Mouse (Mus musculus): Measurements from ENCODE around the gene Plekhm1. TPM values are rescaled to one million over a fixed set of nuclear protein-coding genes. Genes with fewer than 3 reads are reported as not detected.
"Not testable (repeated sequence)": the region's sequence is repeated elsewhere in the genome, so short reads cannot be mapped to it uniquely, and the experiment has no call there.

Gene Plekhm1
- polyA plus RNA-seq, 1 experiment: 16.5 TPM

DNA sequence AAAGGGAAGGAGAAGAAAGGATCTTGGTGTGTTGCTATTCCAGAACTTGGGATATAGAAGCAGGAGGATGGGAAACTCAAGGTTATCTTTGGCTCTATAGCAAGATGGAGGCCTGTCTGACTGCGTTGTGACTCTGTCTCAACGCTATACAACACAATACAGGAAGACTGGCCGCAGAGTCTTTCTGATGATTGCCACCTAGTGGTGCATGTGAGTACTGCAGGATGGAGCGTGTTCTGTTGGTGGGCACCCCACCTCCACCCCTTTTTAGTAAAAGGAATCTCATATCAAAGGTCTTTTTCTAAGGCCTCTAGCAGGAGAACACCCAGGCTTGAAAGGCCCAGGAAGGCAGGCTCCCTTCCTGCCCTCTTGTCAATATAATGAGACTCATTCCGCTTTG, 85.5 kb downstream of the Plekhm1 start:
- H3K4me3 ChIP-seq (ENCODE audit: insufficient read depth, low read length): no peak overlapping the region
- TF ChIP-seq CTCF (IDR thresholded peaks at IDR 0.05; ENCODE audit: extremely low read depth, insufficient read depth, low read length): peak; percentile 90
- TF ChIP-seq POLR2A (IDR thresholded peaks at IDR 0.05; ENCODE audit: extremely low read depth, insufficient read depth, low read length): no peak
- H3K27ac ChIP-seq (ENCODE audit: insufficient read depth, low read length): no peak overlapping the region
- no peaks in the 10 kb centered on the region for H3K4me1 ChIP-seq (ENCODE audit: control insufficient read depth, insufficient read depth, low read length)

DNA sequence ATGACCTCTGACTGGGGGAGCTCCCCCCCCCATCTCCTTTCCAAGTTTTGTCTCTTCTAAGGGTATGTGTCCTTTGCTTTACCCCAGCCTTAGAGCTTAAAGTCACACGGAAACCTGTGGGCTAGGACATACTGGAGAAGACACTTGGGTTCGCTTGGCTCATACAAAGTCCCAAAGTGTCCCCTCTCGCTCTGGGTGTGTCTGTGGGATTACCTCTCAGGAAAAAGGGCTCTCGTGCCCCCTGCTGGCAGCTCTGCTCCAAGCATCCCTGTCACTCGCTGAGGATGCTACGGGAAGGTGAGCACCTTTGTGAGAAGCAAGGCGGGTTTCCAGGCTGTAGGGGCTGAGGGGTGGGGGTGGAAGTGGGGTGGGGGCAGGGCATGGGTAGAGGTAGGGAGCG, 87.3 kb downstream of the Plekhm1 start:
- no peak overlapping the region for H3K4me3 ChIP-seq (ENCODE audit: insufficient read depth, low read length)
- no peak overlapping the region for H3K27ac ChIP-seq (ENCODE audit: insufficient read depth, low read length)
- H3K4me1 ChIP-seq (ENCODE audit: control insufficient read depth, insufficient read depth, low read length): no peaks in the 10 kb centered on the region
- peak; percentile 84 for TF ChIP-seq CTCF (IDR thresholded peaks at IDR 0.05; ENCODE audit: extremely low read depth, insufficient read depth, low read length)
- TF ChIP-seq POLR2A (IDR thresholded peaks at IDR 0.05; ENCODE audit: extremely low read depth, insufficient read depth, low read length): no peak

DNA sequence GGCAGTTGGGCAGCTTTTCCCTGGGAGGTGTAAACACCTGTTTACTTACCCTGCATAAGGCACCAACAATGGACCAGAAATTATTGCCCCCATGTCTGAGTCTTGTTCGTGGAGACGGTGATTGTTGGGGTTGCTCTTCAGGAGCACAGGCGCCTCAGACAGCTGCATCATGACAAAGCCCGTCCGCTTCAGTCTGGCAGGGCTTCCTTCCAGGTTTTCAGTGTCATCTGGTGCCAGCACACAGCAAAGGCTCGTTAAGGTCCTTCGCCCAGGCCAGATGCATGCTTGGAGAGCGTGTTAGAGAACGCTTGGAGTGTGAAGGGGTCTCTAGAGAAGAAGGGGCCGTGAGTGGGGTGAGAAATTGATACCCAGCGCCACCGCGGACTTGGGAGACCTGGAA, 87.8 kb downstream of the Plekhm1 start:
- no peaks in the 10 kb centered on the region for H3K4me1 ChIP-seq (ENCODE audit: control insufficient read depth, insufficient read depth, low read length)
- H3K27ac ChIP-seq (ENCODE audit: insufficient read depth, low read length): no peak overlapping the region
- H3K4me3 ChIP-seq (ENCODE audit: insufficient read depth, low read length): no peak overlapping the region
- TF ChIP-seq POLR2A (IDR thresholded peaks at IDR 0.05; ENCODE audit: extremely low read depth, insufficient read depth, low read length) (no peak), CTCF (IDR thresholded peaks at IDR 0.05; ENCODE audit: extremely low read depth, insufficient read depth, low read length) (no peak)

DNA sequence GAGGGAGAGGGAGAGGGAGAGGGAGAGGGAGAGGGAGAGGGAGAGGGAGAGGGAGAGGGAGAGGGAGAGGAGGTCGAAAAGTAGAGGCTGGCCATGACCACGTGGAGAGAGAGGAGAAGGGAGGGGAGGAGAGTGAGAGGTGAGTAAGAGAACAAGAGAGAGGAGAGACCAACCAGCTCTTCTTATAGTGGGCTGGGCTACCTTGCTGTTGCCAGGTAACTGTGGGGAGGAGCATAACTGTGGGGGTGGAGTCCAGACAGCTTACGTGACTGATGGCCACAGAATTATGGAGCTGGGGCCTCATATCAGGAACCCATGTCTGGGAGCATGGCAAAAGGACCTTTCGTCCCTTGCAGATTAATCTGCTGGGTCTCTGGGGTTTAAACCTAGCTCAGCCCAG, 89.7 kb downstream of the Plekhm1 start:
- not testable (repeated sequence) for H3K27ac ChIP-seq (ENCODE audit: insufficient read depth, low read length); H3K4me3 ChIP-seq (ENCODE audit: insufficient read depth, low read length); H3K4me1 ChIP-seq (ENCODE audit: control insufficient read depth, insufficient read depth, low read length)

- Histone ChIP-seq H3K4me3 (ENCODE audit: insufficient read depth, low read length) (no peak overlapping the region), H3K27ac (ENCODE audit: insufficient read depth, low read length) (no peak overlapping the region), H3K4me1 (ENCODE audit: control insufficient read depth, insufficient read depth, low read length) (no peaks in the 10 kb centered on the region)
- TF ChIP-seq CTCF (IDR thresholded peaks at IDR 0.05; ENCODE audit: extremely low read depth, insufficient read depth, low read length) (no peak), POLR2A (IDR thresholded peaks at IDR 0.05; ENCODE audit: extremely low read depth, insufficient read depth, low read length) (no peak)
These were observed 91.8 kb downstream of the Plekhm1 start for GRCm38 (mm10) chr11:103320646-103321045.

DNA sequence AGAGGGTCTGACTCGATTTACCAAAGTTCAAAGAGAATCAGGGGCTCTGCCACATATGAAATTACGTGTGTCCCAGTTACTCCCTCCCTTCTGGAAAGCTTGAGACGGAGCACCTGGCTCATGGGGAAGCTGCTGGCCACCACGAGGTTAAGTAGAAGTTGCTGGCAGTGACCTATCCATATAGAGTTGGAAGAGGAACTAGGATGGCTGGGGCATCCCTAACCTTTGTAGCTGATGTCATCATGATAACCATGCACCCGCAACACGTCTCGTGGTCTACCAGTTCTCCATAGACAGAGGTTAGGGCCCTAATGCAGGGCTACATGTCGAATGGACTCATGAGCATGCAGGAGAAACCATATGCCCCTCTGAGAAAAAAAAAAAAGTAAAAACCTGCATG, 92.3 kb downstream of the Plekhm1 start:
- H3K27ac ChIP-seq (ENCODE audit: insufficient read depth, low read length): no peak overlapping the region
- no peaks in the 10 kb centered on the region for H3K4me1 ChIP-seq (ENCODE audit: control insufficient read depth, insufficient read depth, low read length)
- TF ChIP-seq CTCF (IDR thresholded peaks at IDR 0.05; ENCODE audit: extremely low read depth, insufficient read depth, low read length) (no peak), POLR2A (IDR thresholded peaks at IDR 0.05; ENCODE audit: extremely low read depth, insufficient read depth, low read length) (no peak)
- H3K4me3 ChIP-seq (ENCODE audit: insufficient read depth, low read length): no peak overlapping the region

GRCm38 (mm10) chr11:103318042-103318441, 94.4 kb downstream of the Plekhm1 start:
- TF ChIP-seq POLR2A (IDR thresholded peaks at IDR 0.05; ENCODE audit: extremely low read depth, insufficient read depth, low read length) (no peak), CTCF (IDR thresholded peaks at IDR 0.05; ENCODE audit: extremely low read depth, insufficient read depth, low read length) (no peak)
- H3K4me3 ChIP-seq (ENCODE audit: insufficient read depth, low read length): no peak overlapping the region

DNA sequence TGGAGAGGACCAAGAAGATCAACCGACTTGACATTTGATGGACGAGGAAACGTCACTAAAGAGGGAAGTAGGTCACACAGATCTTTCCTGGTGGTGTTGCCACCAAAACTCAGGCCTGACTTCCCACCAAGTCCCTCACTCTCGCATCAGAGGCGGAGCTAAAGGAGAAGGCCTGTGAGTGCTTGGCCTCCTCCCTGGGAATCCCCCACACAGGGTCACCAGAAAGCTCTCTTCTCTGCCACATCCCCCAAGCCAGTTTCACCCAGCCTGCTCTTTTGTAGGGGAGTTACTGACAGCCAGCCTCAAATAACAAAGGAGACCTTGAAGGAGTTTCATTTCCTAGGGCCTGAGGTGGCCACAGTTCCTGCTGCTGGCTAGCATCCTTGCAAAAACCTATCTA, 97.1 kb downstream of the Plekhm1 start:
- TF ChIP-seq POLR2A (IDR thresholded peaks at IDR 0.05; ENCODE audit: extremely low read depth, insufficient read depth, low read length): no peak
- no peak for TF ChIP-seq CTCF (IDR thresholded peaks at IDR 0.05; ENCODE audit: extremely low read depth, insufficient read depth, low read length)
- Histone ChIP-seq H3K4me3 (ENCODE audit: insufficient read depth, low read length) (no peak overlapping the region), H3K27ac (ENCODE audit: insufficient read depth, low read length) (no peak overlapping the region)

More at GRCm38 (mm10) chr11:103318042-103318441, 94.4 kb downstream of the Plekhm1 start:
- no peak overlapping the region for H3K27ac ChIP-seq (ENCODE audit: insufficient read depth, low read length)
- H3K4me1 ChIP-seq (ENCODE audit: control insufficient read depth, insufficient read depth, low read length): no peaks in the 10 kb centered on the region

GRCm38 (mm10) chr11:103314736-103315374, 97.6 kb downstream of the Plekhm1 start:
- H3K27ac ChIP-seq (ENCODE audit: insufficient read depth, low read length): no peak overlapping the region
- TF ChIP-seq POLR2A (IDR thresholded peaks at IDR 0.05; ENCODE audit: extremely low read depth, insufficient read depth, low read length): no peak
- TF ChIP-seq CTCF (IDR thresholded peaks at IDR 0.05; ENCODE audit: extremely low read depth, insufficient read depth, low read length): no peak
- no peak overlapping the region for H3K4me3 ChIP-seq (ENCODE audit: insufficient read depth, low read length)
- H3K4me1 ChIP-seq (ENCODE audit: control insufficient read depth, insufficient read depth, low read length): no peaks in the 10 kb centered on the region

More for the DNA sequence above, 97.1 kb downstream of the Plekhm1 start:
- no peaks in the 10 kb centered on the region for H3K4me1 ChIP-seq (ENCODE audit: control insufficient read depth, insufficient read depth, low read length)

Other genes starting within 250 kb of the Plekhm1 start
- 125 and 133 TPM in 2 replicates for gene Fmnl1, start 241.6 kb downstream of the Plekhm1 start, polyA plus RNA-seq (2012; rRNA removed)
- gene 1700023F06Rik, start 204.1 kb downstream of the Plekhm1 start, polyA plus RNA-seq (2012; rRNA removed): 4.2 and 6.4 TPM in 2 replicates
- 2.5 and 2.9 TPM in 2 replicates for gene Spata32, start 194.3 kb downstream of the Plekhm1 start, polyA plus RNA-seq (2012; rRNA removed)
- 2.8 and 3.4 TPM in 2 replicates for gene Map3k14, start 145.2 kb downstream of the Plekhm1 start, polyA plus RNA-seq (2012; rRNA removed)
- gene Arhgap27, start 49.0 kb downstream of the Plekhm1 start, polyA plus RNA-seq (2012; rRNA removed): 11.8 and 13.2 TPM in 2 replicates
- gene Lrrc37a, start 91.9 kb upstream of the Plekhm1 start, polyA plus RNA-seq (2012; rRNA removed): not detected in 2 replicates
- gene Gm884, start 208.5 kb upstream of the Plekhm1 start, polyA plus RNA-seq (2012; rRNA removed): not detected in 2 replicates
- gene Lyzl6, start 226.2 kb upstream of the Plekhm1 start, polyA plus RNA-seq (2012; rRNA removed): not detected in 2 replicates
- 107 and 122 TPM in 2 replicates for gene Rprml, start 236.9 kb upstream of the Plekhm1 start, polyA plus RNA-seq (2012; rRNA removed)